Mouse (Mus musculus): ENCODE measurements at regions not wholly inside any gene's neighbourhood (a gene's known extent, or its start where the extent isn't known, plus 50 kb on each side); places are given as distances from the start of the nearest gene placed in this dataset.
A peak's percentile ranks its signal among the peaks of the same experiment; 100 is the strongest.
"Not testable (repeated sequence)": the region's sequence is repeated elsewhere in the genome, so short reads cannot be mapped to it uniquely, and the experiment has no call there.

DNA sequence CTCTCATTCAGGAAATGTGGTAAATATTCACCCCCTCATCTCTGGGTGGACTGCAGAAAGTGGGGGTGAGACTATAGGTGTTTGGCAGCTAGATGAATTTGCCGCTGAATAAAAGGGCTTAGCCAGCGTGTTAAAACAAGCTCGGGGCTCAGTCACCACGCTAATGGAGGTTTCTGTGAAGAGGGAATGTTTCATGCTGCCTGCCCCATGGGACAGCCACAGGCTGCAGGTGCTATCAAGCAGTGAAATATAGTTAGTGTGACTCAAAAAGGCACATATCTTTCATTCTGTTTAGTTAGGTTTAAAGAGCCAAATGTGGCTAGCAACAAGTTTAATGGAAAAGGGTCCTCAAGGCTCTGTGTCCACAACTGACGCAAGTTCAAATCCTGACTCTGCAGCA lies 121.5 kb downstream of the Zfp36l1 start:
- DNase-seq (ENCODE audit: low read depth, low spot score), result no peak

DNA sequence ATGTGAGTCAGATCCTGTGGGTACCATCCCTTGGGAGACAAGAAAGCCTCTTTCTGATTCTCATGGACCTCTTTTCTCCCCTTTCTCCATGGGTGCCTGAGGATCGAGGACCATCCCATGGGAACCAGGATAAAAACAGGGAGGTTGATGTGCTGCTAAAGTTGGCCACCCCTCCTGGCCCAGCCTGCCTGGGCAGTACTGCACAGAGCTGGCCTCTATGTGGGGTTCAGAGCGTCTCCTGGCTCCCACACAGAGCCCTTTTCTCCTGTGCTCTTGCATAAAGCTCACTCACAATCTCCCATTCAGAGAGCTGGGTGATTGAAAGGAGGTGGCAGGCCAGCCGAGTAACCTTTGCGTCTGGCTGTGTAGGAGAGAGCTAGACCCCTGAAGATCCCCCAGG lies 122.1 kb downstream of the Zfp36l1 start:
- DNase-seq (ENCODE audit: low read depth, low spot score), result no peak

DNA sequence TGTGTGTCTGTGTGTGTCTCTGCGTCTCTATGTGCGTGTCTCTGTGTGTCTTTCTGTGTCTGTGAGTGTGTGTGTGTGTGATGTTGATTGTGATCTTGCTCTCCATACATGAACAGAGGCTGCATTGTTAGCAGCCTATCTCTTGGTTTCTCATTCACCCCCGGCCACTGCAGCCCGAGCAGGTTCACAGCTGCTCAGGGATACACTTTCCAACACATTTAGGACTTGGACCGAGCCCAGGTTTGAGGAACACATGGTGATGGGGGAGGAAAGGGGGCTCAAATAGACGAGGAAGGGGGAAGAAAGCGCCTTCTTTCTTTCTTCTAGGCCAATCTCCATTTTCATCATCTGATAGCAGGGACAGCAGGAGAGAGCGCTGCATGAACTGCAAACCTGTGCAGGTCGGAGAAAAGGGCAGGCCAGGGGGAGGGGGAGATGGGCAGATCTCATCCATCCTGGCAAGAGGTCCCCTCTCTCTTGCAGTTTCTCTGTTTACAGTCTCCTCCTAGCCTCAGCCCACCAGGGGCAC lies 123.2 kb downstream of the Zfp36l1 start:
- no peak for DNase-seq (ENCODE audit: low read depth, low spot score)

- no peak for DNase-seq (ENCODE audit: low read depth, low spot score)
These were observed 124.1 kb downstream of the Zfp36l1 start for GRCm38 (mm10) chr12:79988401-79989358.

- no peak for DNase-seq (ENCODE audit: low read depth, low spot score)
These were observed 126.4 kb downstream of the Zfp36l1 start for GRCm38 (mm10) chr12:79986241-79986976.

- no peak for DNase-seq (ENCODE audit: low read depth, low spot score)
These were observed 127.6 kb downstream of the Zfp36l1 start for GRCm38 (mm10) chr12:79984985-79985747.

DNA sequence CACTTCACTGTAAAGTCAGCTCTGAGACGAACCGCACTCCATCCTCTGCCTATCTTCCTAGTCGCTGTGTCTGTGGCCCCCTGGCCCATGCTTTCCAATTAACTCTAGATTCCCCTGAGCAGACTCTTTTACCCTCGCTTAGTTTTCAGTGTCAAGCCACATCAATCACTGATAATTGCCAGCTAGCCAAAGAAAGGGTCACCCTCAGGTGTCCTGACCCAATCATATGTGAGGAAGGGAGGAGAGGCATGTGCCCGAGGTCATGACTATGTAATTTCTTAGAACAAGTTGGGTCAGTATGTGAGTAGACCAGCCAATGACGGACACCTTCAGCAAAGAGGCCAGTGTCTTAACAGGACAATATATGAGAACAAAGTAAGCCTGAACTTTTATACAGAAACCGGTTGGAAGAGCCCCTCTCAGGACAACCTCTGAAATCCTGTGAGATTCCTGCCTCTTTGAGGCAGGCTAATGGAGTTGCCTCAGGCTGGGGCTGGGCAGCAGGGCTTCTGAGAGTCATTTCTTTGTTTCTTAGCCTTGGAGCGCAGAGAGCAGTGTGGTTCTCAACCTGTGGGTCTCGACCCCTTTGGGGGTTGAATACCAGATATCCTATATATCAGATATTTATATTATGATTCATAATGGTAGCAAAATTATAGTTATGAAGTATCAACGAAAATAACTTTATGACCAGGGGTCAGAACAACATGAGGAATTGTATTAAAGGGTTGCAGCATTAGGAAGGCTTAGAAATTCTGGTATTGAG lies 128.6 kb downstream of the Zfp36l1 start:
- peak; percentile 74 for DNase-seq (ENCODE audit: low read depth, low spot score)

GRCm38 (mm10) chr12:79983232-79983631 lies 129.6 kb downstream of the Zfp36l1 start:
- no peak for DNase-seq (ENCODE audit: low read depth, low spot score)

- not testable (repeated sequence) for DNase-seq (ENCODE audit: low read depth, low spot score)
These were observed 130.3 kb downstream of the Zfp36l1 start for GRCm38 (mm10) chr12:79982497-79982896.

- DNase-seq (ENCODE audit: low read depth, low spot score), result no peak
These were observed 132.1 kb downstream of the Zfp36l1 start for GRCm38 (mm10) chr12:79980711-79981110.

DNA sequence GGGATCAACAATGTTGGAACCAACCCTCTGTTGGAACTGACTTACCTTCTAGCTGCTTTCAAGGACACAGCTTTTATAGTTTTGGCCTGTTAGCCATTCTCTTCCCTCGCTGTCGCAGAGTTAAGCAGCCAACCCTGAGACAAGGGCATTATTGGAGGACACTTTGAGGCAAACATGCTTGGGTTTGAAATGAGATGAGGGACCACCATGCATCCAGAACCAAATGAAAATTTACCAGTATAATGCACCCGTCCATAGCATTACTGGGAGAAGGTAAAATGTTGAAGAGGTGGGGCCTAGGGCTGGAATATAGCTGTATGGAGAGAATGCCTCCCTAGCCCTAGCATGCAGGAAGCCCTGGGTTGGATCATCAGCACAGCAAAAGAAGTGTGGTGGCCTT lies 135.7 kb downstream of the Zfp36l1 start:
- no peak for DNase-seq (ENCODE audit: low read depth, low spot score)

DNA sequence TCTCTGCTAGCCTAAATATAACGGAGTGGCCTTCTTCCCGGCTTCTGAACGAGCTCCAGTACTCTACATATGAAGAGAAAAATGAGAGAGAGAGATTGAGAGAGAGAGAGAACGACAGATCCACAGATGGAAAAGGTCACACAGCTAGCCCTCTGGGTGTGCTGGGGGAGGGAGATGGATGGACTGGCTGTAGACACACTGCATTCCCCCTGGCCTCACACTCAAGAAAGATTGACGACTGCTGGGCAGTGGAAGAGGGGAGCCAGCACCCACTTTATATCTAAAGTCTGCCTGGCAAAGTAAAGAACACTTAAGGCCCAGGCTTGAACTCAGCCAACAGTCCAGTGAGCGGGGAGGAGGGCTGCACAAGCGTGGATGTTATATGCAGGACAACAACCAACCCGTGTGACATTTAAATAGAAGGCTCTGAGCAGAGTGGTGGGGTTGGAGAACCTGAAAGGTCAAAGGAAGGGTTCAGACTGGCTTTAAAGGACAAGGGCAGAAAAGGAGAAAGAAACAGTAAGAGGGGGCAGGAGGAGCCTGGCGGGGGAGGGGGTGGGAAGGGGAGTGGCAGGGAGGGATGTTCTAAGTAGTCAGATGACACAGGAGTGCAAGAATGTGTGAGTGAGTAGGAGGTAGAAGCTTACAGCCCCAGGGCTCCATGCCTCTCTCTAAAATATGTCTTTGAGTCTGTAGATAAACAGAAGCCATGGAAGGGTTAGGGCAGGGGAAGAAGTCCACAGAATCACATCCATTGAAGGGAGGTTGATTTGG lies 137.2 kb downstream of the Zfp36l1 start:
- peak; percentile 70 for DNase-seq (ENCODE audit: low read depth, low spot score)

DNA sequence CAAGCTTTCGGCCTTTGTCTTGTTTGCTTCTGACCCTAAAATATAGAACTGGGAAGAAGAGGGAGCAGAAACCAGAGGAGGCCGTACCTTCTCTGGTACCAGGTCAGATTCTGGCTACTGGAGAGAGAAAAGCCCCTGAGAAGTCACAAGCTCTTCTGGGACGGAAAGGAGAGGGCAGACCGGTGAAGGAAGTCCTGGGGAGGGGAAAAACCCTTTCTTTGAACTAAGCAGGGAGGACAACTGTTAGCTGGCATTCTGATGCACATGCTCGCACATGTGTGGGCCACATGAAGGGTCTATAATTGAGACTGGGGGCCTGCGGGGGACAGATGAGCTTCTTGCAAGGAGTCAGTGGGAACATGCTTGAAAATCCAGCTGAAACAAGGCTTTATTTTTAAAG lies 137.8 kb downstream of the Zfp36l1 start:
- DNase-seq (ENCODE audit: low read depth, low spot score), result no peak

- DNase-seq (ENCODE audit: low read depth, low spot score), result no peak
These were observed 138.3 kb downstream of the Zfp36l1 start for GRCm38 (mm10) chr12:79974530-79974929.

DNA sequence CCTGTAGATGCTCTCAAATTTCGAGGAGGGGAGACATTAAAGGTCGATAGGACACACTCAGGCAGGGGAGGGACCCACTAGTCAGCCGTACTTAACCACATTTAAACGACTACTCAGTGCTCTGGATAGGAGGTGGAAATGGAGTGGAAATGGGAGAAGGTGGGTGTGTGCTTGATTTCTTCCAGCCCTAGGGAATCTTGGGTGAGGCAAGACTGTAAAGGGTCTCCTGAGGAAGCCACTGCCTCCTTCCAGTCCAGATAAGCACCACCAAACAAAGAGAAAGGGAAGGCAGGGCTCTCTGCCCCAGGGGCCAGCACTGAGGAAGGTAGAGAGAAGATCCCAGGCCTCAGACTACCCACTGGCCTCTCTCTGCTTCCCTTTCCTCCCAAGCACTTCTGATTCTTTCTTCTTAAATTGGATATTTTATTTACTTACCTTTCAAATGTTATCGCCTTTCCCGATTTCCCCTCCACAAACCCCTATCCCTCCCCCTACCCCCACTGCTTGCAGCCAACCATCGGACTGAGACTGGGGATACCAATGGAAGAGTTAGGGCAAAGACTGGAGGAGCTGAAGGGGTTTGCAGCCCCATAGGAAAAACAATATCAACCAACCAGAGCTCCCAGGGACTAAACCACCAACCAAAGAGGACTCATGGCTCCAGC lies 139.1 kb downstream of the Zfp36l1 start:
- DNase-seq (ENCODE audit: low read depth, low spot score), result peak; percentile 36

DNA sequence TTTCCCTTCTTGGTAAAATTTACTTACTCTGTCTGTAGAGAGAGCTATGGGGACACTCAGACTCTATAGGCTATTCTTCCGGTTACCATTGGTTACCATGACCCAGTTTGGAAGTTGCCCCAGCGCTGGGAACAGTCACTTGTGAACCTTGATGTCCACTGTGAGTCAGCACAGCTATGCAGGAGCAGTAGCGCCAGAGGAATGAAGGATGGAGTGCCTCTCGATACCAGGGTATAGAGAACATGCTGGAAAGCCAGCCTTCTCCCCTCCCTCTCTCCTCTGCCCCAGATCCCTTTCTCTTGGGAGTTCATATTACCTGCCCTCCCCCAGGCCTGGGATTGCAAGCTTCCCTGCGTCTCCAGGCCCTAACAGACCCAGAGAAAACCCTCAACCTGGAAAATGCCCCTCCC lies 141.8 kb downstream of the Zfp36l1 start:
- no peak for DNase-seq (ENCODE audit: low read depth, low spot score)

DNA sequence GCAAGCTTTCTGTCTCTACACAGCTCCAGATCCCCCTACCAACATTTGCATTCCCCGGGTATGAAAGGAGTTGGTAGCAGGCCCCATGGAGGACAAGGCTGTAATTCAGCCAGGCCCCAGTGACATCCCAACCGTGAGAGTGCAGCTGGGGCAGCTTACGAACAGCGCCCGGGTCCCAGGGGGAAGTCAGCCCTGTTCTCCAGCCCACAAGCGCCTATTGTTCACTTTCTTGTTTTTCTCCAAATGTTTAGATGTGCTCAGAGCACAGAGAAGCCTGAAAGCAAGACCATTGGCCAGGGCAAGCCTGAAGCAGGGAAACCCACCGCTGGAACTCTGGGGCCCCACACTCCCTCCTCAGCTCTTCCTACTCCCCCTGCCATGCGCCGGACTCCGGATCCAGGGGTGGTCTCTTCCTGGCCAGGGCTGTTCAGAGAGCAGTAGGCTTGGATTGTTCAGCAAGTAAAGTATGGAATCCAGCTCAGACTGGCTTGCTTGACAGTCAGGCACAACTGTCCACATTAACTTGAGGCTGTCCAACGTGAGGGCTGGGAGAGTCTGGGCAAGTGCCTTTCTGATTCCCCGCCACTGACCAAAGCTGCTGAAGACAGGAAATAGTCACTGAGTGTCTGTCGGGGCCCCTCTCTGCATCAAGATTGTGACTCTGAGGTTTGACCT lies 142.4 kb downstream of the Zfp36l1 start:
- DNase-seq (ENCODE audit: low read depth, low spot score), result no peak

- DNase-seq (ENCODE audit: low read depth, low spot score), result no peak
These were observed 143.2 kb downstream of the Zfp36l1 start for GRCm38 (mm10) chr12:79969346-79970226.

All from ZHBTc4 (cell line).